Mouse (Mus musculus): ENCODE measurements around the gene S1pr2.

- TF ChIP-seq POLR2A (IDR thresholded peaks at IDR 0.05; ENCODE audit: low read depth, low read length) (no peak), CTCF (IDR thresholded peaks at IDR 0.05; ENCODE audit: borderline replicate concordance, insufficient read depth, low read length) (no peak)
Observed at GRCm38 (mm10) chr9:20983169-20983568, 6.6 kb upstream of the S1pr2 start.
